Mouse (Mus musculus): Measurements from ENCODE around the gene Col9a3.

Col9a3 gene

GRCm38 (mm10) chr2:180597490-180597889, at the start of gene Col9a3:
Col9a3 (plus strand) TSS chr2:180597790.
- no peak for DNase-seq (ENCODE audit: low read depth, low spot score)

DNA sequence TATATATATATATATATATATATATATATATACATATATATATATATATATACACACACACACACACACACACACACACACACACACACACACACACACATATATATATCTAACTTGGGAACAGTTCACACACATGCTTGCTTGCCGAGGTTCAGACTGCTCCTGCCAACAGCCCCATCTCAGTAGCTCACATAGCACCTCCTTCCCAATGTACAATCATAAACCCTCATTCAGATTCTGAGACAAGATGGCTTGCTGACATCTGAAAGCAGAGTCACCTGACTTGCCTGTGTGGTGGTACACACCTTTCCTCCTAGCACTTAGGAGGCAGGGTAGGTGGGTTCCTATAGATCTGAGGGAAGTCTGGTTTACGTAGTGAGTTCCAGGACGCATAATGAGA, 45.2 kb upstream of the Col9a3 start:
- DNase-seq (ENCODE audit: low read depth, low spot score), result no peak

DNA sequence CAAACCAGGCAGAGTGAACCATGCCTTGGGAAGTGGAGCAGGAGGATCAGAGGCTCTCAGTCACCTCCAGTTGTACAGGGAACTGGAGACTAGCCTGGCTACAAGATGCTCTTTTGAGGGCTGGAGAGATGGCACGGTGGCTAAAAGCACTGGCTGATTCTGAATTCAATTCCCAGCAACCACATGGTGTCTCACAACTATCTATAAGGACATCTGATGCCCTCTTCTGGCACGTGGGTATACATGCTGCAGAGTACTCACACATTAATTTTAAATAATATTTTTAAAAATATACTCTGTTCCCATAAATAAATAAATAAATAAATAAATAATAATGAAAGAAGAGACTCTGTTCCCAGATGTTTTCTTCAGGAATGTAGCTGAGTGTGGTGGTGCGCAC, 42.4 kb upstream of the Col9a3 start:
- no peak for DNase-seq (ENCODE audit: low read depth, low spot score)

- DNase-seq (ENCODE audit: low read depth, low spot score), result no peak
Measured at GRCm38 (mm10) chr2:180556470-180556869, 41.1 kb upstream of the Col9a3 start.

- no peak for DNase-seq (ENCODE audit: low read depth, low spot score)
Measured at GRCm38 (mm10) chr2:180560245-180560644, 37.3 kb upstream of the Col9a3 start.

DNA sequence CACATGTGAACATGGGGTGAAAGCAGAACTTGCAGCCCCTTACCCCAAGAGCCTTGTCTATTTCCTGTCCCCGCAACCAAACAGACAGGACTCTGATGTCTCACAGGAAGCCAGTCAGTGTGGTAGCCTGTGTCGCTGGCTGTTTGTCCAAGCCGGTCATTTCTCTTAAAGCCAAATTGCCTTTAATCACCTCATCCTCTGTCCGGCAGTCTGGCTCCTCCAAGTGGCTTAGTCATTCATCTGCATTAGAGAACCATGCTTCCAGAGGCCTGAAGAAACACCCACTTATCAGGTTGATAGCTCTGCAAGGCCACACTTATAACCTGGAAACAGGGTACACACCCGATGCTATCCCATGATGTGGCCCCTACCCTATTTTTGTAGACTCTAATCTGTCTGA, 35.4 kb upstream of the Col9a3 start:
- no peak for DNase-seq (ENCODE audit: low read depth, low spot score)

- no peak for DNase-seq (ENCODE audit: low read depth, low spot score)
Measured at GRCm38 (mm10) chr2:180563296-180563695, 34.3 kb upstream of the Col9a3 start.

- no peak for DNase-seq (ENCODE audit: low read depth, low spot score)
Measured at GRCm38 (mm10) chr2:180563841-180564240, 33.7 kb upstream of the Col9a3 start.

- DNase-seq (ENCODE audit: low read depth, low spot score), result peak; percentile 47
Measured at GRCm38 (mm10) chr2:180566240-180566913, 31.2 kb upstream of the Col9a3 start.

- DNase-seq (ENCODE audit: low read depth, low spot score), result no peak
Measured at GRCm38 (mm10) chr2:180569028-180569643, 28.5 kb upstream of the Col9a3 start.

GRCm38 (mm10) chr2:180576482-180576881, 21.1 kb upstream of the Col9a3 start:
- DNase-seq (ENCODE audit: low read depth, low spot score), result no peak

GRCm38 (mm10) chr2:180578686-180579085, 18.9 kb upstream of the Col9a3 start:
- peak; percentile 33 for DNase-seq (ENCODE audit: low read depth, low spot score)

GRCm38 (mm10) chr2:180581002-180581401, 16.6 kb upstream of the Col9a3 start, which contains the start of gene Mrgbp:
Mrgbp (plus strand) TSS chr2:180581304.
- no peak for DNase-seq (ENCODE audit: low read depth, low spot score)

GRCm38 (mm10) chr2:180582481-180583153, 15.0 kb upstream of the Col9a3 start:
- DNase-seq (ENCODE audit: low read depth, low spot score), result peak; percentile 91

- DNase-seq (ENCODE audit: low read depth, low spot score), result no peak
Measured at GRCm38 (mm10) chr2:180583154-180583507, 14.5 kb upstream of the Col9a3 start.

GRCm38 (mm10) chr2:180588736-180589122, 8.9 kb upstream of the Col9a3 start:
- DNase-seq (ENCODE audit: low read depth, low spot score), result no peak

GRCm38 (mm10) chr2:180589123-180589831, 8.3 kb upstream of the Col9a3 start, which contains the start of gene Ogfr:
Ogfr (plus strand) TSS chr2:180589245.
- peak; percentile 60 for DNase-seq (ENCODE audit: low read depth, low spot score)

- DNase-seq (ENCODE audit: low read depth, low spot score), result no peak
Measured at GRCm38 (mm10) chr2:180598157-180598705, 641 bp downstream of the Col9a3 start.

DNA sequence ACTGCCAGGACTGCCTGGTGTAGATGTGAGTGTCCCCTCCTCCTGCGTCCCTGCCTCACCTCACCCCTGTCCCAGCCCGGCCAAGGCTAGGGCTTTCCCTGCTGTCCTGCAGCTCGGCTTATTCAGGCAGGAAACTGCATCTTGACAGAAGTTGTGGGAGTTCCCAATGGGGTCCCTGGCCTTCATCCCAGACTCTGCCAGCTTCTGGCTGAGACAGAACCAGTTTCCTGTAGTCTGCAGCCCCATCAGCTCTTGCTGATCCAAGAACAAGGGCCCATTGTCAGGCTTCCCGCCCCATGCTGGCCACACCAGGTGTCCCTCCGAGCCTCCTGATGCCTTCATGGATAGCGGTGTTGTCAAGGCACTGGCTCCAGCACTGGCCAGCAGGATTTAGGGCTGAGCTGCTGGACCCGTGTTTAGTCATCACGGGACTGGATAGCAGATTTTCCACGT, 3.0 kb downstream of the Col9a3 start:
- DNase-seq (ENCODE audit: low read depth, low spot score), result no peak

DNA sequence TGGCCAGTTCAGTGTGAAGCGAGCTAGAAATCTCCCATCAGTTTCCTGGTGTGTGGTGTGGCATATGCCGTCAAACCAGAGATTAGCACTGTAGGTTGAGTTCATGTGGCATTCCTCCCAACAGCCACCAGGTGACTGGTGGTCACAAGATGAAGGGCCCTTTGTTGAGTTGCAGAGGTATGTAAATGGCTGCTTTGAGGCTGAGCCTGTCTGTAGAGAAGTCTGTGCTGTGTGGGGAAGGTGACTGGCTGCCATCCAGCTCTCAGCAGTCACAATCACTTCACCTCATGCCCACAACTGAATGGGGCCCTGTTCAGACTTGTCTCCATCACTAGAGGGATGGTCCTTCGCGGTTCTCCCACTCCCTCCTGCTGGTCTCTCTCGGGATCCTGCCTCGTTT, 7.2 kb downstream of the Col9a3 start:
- DNase-seq (ENCODE audit: low read depth, low spot score), result no peak

DNA sequence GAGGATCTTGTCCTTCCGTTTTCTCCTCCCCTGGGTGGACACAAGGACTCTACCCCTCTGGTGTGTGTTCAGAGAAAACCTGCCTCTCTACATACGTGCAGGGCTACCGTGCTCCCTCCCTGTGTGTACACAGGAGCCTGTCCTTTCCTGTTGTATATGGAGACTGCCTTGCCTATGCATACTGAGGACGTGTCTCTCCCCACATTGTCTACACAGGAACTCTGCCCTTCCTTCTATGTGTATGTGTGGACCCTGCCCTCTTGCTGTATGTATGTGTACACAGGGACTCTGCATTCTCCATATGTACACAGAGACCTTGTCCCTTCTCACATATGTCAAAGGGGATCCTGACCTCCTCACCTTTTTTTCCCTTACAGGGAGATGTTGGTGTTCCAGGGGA, 12.7 kb downstream of the Col9a3 start:
- no peak for DNase-seq (ENCODE audit: low read depth, low spot score)

DNA sequence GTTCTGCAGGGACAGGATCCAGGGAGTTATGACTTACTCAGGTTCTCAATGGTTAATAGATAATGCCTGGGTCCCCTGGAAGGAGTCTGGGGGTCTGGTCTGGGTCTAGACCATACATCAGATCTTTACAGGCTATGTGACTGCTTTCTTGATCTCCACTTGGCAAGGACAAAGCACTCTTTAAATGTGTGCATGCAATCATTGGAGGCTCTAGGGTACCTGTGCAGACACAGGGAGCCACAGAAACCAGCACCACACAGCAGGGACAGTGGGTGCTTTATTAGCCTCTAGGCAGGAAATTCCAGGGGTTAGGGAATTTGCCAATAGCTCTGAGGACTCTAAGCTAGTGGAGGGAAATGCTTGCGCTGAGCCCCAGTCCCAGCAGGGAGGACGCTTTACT, 14.3 kb downstream of the Col9a3 start:
- no peak for DNase-seq (ENCODE audit: low read depth, low spot score)
